Mouse (Mus musculus): ENCODE results near the gene Sctr.

DNA sequence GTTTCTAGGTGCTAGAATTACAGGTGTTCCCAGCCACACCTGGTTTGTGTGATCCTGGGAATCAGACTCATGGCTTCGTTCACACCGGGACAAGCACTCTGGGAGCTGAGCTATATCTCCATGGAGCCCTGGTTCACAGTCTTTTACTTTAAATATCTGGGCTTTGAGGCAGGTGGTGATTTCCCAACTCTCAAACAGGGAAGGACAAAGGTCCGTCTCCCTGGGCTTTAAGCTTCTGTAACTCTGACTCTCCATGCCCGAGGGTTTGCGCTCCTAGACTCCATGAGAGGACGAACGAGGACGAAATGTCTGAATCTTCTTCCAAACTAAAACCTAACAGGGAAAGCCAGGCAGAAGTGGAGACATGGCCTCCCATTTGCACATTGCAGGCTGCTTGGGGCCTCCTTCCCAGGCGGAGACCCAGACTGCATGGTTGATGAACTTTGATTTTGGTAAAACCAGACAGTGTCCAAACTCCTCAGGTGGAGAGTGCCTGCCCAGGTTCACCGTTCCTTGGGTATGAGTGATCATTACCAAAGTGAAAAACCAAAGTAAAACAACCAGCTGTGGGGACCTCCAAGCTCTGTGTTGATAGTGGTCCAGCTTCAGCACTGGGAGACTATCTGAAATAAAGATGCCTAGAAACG, 57.5 kb downstream of the Sctr start:
- no peak for TF ChIP-seq CTCF (IDR thresholded peaks at IDR 0.05; ENCODE audit: borderline replicate concordance, insufficient read depth, low read depth, low read length)
- TF ChIP-seq POLR2A (IDR thresholded peaks at IDR 0.05; ENCODE audit: borderline replicate concordance, insufficient read depth, low read length), result no peak

Data from cerebellum, adult 2 months (tissue).